In the genomic region with DNA sequence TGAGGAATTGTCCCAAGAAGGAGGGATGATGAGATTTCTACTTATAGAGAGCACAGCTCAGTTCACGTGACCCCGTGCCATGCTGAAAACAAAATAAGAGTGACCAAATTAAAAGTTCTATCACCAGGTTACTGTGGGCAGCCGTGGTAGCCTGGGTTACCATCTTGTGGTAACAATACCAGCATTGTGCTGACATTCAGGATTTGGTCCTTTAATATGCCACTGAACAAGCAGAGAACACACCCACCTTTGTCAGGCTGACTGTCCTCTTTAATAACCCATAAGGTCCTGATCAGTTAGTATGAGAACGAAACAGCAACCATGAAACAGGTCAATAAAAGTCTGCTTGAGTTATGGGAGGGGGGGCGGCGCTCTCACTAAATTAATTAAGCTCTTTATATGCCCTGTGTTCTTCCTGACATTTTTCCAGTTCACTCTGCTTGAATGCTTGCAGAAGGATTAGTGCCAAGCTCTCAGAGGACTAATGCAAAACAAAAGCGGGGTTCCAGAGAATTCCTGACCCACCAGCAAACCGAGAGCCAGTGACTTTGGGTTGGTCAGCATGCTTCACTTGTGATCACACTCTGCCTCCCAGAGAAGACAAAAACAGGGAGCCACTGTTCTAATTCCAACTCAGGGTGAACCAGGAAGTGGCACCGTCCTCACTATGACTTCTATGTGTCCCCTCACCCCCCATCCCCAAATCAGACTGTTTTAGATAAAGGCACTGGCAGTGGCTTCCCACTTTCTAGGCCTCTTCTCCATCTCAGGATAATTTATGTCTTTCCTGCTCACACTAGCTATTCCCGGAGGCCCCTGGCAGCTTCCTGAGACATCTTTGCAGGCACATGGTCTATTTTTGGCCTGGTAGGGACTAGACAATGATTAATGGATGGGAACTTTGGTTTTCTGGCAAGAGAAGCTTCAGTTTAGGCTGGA, we compare ENCODE assay signal across 8 mouse cellular contexts. TPM values are rescaled to one million over a fixed set of nuclear protein-coding genes. Genes with fewer than 3 reads are reported as not detected.
A peak's percentile ranks its signal among the peaks of the same experiment; 100 is the strongest.
DNase-seq lines count a peak whose midpoint lies in the region; ATAC-seq and TF ChIP-seq lines count a peak whose summit lies in the region.

No protein-coding gene starts in this region.

- 72% methylated on average over 10 of the region's 10 CpGs for WGBS in heart, embryonic 10.5 days
- WGBS in bone marrow, adult 2 months: 89% methylated on average over 10 of the region's 10 CpGs
- 51% methylated on average over 10 of the region's 10 CpGs for WGBS in hindbrain, embryonic 14.5 days
- WGBS in liver, postnatal 0 days (ENCODE audit: insufficient replicate concordance): 74% methylated on average over 10 of the region's 10 CpGs

- TF ChIP-seq EP300 in liver, postnatal 0 days (IDR thresholded peaks at IDR 0.05; ENCODE audit: low read depth): no peak

- peak; percentile 40; the same call in 1 of the 2 replicates for ATAC-seq in hindbrain, embryonic 14.5 days (ENCODE audit: low FRiP score)
- ATAC-seq in liver, postnatal 0 days: peak; percentile 37
- ATAC-seq in monocyte, adult 5-6 weeks (replicated peaks; ENCODE audit: insufficient number of reproducible peaks, low FRiP score, low TSS enrichment, poor library complexity, severe bottlenecking): no peak

- TF ChIP-seq POLR2A in bone marrow, adult 2 months (IDR thresholded peaks at IDR 0.05; ENCODE audit: borderline replicate concordance, control insufficient read depth, low read depth, low read length): no peak

- H3K4me2 ChIP-seq in hindbrain, embryonic 14.5 days (replicated peaks): no peak overlapping the region
- no peak overlapping the region for H3K4me2 ChIP-seq in liver, postnatal 0 days (ENCODE audit: low read depth, low read length)

- H3K27me3 ChIP-seq in heart, embryonic 10.5 days (ENCODE audit: insufficient read depth, poor library complexity, severe bottlenecking): no peaks in the 10 kb centered on the region
- no peaks in the 10 kb centered on the region for H3K27me3 ChIP-seq in hindbrain, embryonic 14.5 days (ENCODE audit: control insufficient read depth, insufficient read depth, low read length)
- H3K27me3 ChIP-seq in liver, postnatal 0 days (ENCODE audit: insufficient read depth, low read length): no peaks in the 10 kb centered on the region

- TF ChIP-seq CTCF in bone marrow, adult 2 months (IDR thresholded peaks at IDR 0.05; ENCODE audit: control insufficient read depth, insufficient read depth, low read length): no peak
- no peak for TF ChIP-seq CTCF in liver, postnatal 0 days (IDR thresholded peaks at IDR 0.05; ENCODE audit: low read depth)

- H3K4me3 ChIP-seq in heart, embryonic 10.5 days: no peak overlapping the region
- H3K4me3 ChIP-seq in bone marrow, adult 2 months (replicated peaks; ENCODE audit: control insufficient read depth, low read depth, low read length): no peak overlapping the region
- H3K4me3 ChIP-seq in hindbrain, embryonic 14.5 days (replicated peaks; ENCODE audit: low read length): no peak overlapping the region
- H3K4me3 ChIP-seq in liver, postnatal 0 days (ENCODE audit: low read depth, low read length): no peak overlapping the region

- no peak overlapping the region for H3K9ac ChIP-seq in hindbrain, embryonic 14.5 days
- H3K9ac ChIP-seq in liver, postnatal 0 days (replicated peaks): no peak overlapping the region

- no peaks in the 10 kb centered on the region for H3K9me3 ChIP-seq in heart, embryonic 10.5 days
- no peaks in the 10 kb centered on the region for H3K9me3 ChIP-seq in hindbrain, embryonic 14.5 days (ENCODE audit: control insufficient read depth, low read length)
- no peaks in the 10 kb centered on the region for H3K9me3 ChIP-seq in liver, postnatal 0 days (ENCODE audit: low read length)

- H3K36me3 ChIP-seq in heart, embryonic 10.5 days: no peaks in the 10 kb centered on the region
- H3K36me3 ChIP-seq in hindbrain, embryonic 14.5 days (replicated peaks; ENCODE audit: control insufficient read depth, insufficient read depth): no peaks in the 10 kb centered on the region
- no peaks in the 10 kb centered on the region for H3K36me3 ChIP-seq in liver, postnatal 0 days (replicated peaks; ENCODE audit: insufficient read depth, low read length)

- no peak for DNase-seq in heart, embryonic 10.5 days (ENCODE audit: low spot score)
- no peak for DNase-seq in heart, postnatal 4 days
- no peak for DNase-seq in hindbrain, embryonic 14.5 days (ENCODE audit: low spot score)
- DNase-seq in liver, postnatal 0 days: no peak
- DNase-seq in urinary bladder, postnatal 25 days (ENCODE audit: low spot score): no peak
- DNase-seq in cerebellum, postnatal 10 days: no peak

- H3K27ac ChIP-seq in heart, embryonic 10.5 days: peak overlapping the region; percentile 62
- H3K27ac ChIP-seq in bone marrow, adult 2 months (ENCODE audit: control insufficient read depth, insufficient read depth, low read depth, low read length, poor library complexity): peak overlapping the region; percentile 3; the same call in 1 of the 2 replicates
- H3K27ac ChIP-seq in hindbrain, embryonic 14.5 days: peak overlapping the region; percentile 40
- peak overlapping the region; percentile 81 for H3K27ac ChIP-seq in liver, postnatal 0 days (ENCODE audit: low read depth)

- peaks cover 48% of the 10 kb centered on the region for H3K4me1 ChIP-seq in heart, embryonic 10.5 days
- peaks cover 5% of the 10 kb centered on the region for H3K4me1 ChIP-seq in bone marrow, adult 2 months (ENCODE audit: control insufficient read depth, insufficient read depth, low read length)
- peaks cover 5% of the 10 kb centered on the region for H3K4me1 ChIP-seq in hindbrain, embryonic 14.5 days (replicated peaks; ENCODE audit: control insufficient read depth, insufficient read depth, low read length)
- peaks cover 67% of the 10 kb centered on the region for H3K4me1 ChIP-seq in liver, postnatal 0 days (ENCODE audit: insufficient read depth)

RNA-seq across cellular contexts. Expression of gene Cpeb4, which starts 41.5 kb away (rescaled TPM):
- 5.4 and 8.3 TPM in 2 replicates for polyA plus RNA-seq in heart, embryonic 10.5 days (2016; fragmentation: Nextera tagmentation; extraction: Ambion mirVana)
- total RNA-seq in heart, postnatal 4 days (2021): 10 to 100 TPM; 63.1 to 71.0 TPM
- polyA plus RNA-seq in bone marrow, adult 2 months (2011; ENCODE audit: insufficient read depth, insufficient read length, low replicate concordance, missing spikeins): 27.5 and 38.1 TPM in 2 replicates
- 37.6 and 40.9 TPM in 2 replicates for polyA plus RNA-seq in hindbrain, embryonic 14.5 days (2014; fragmentation: Nextera tagmentation; extraction: Ambion mirVana)
- polyA plus RNA-seq in liver, postnatal 0 days (2015; fragmentation: Nextera tagmentation; extraction: Ambion mirVana): 7.0 and 10.0 TPM in 2 replicates
- total RNA-seq in monocyte, adult 5-6 weeks (2017): 31.9 to 45.7 TPM (median 34.4 TPM) in 3 replicates

Comparison
In these comparisons a context has a peak if more than half of its experiments do, and no peak if none do; other contexts are left out.
1. H3K27ac ChIP-seq: peak in every context shown above with its lines; median percentile 81 in liver, postnatal 0 days; 62 in heart, embryonic 10.5 days; 40 in hindbrain, embryonic 14.5 days; 3 in bone marrow, adult 2 months.